Mouse (Mus musculus): Measurements from ENCODE around the gene Sh3rf3. TPM values are rescaled to one million over a fixed set of nuclear protein-coding genes. Genes with fewer than 3 reads are reported as not detected.

Gene Sh3rf3
- polyA plus RNA-seq, 1 experiment = 1.2 TPM

- TF ChIP-seq POLR2A (IDR thresholded peaks at IDR 0.05; ENCODE audit: control insufficient read depth, low read depth, low read length) (no peak), CTCF (IDR thresholded peaks at IDR 0.05; ENCODE audit: control insufficient read depth, insufficient read depth, insufficient replicate concordance, low read depth, low read length) (no peak)
- Histone ChIP-seq H3K4me1 (ENCODE audit: control insufficient read depth, insufficient read depth, low read length) (no peaks in the 10 kb centered on the region), H3K27me3 (ENCODE audit: control insufficient read depth, insufficient read depth, low read length) (no peaks in the 10 kb centered on the region), H3K4me3 (ENCODE audit: control insufficient read depth, low read depth, low read length) (no peak overlapping the region), H3K27ac (ENCODE audit: control insufficient read depth, insufficient read depth, low read depth, low read length) (no peak overlapping the region), H3K36me3 (ENCODE audit: control insufficient read depth, insufficient read depth, low read length) (no peaks in the 10 kb centered on the region)
These were observed 237.3 kb downstream of the Sh3rf3 start for GRCm38 (mm10) chr10:59050434-59050833.

DNA sequence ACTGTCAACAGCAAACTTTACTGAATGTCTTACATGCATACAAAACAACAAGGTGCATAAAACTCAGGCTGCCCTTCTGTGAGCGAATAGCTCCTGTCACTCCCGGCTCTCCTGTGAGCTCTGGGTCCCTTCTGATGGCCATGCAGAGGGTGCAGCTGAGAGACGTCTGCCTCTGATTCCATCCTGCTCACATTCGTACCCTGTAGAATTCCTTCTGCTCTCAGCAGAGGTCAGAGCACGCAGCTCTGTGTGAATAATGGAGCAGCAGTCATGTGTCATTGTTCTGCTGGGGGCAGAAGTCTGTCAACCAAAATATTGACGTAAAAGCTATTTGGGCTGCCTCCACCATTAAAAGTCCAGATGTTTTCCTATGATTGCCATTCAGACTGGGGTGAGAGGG is 243.1 kb downstream of the Sh3rf3 start:
- H3K27me3 ChIP-seq (ENCODE audit: control insufficient read depth, insufficient read depth, low read length) = no peaks in the 10 kb centered on the region
- no peaks in the 10 kb centered on the region for H3K36me3 ChIP-seq (ENCODE audit: control insufficient read depth, insufficient read depth, low read length)
- no peak overlapping the region for H3K27ac ChIP-seq (ENCODE audit: control insufficient read depth, insufficient read depth, low read depth, low read length)
- no peak for TF ChIP-seq CTCF (IDR thresholded peaks at IDR 0.05; ENCODE audit: control insufficient read depth, insufficient read depth, insufficient replicate concordance, low read depth, low read length)
- TF ChIP-seq POLR2A (IDR thresholded peaks at IDR 0.05; ENCODE audit: control insufficient read depth, low read depth, low read length) = no peak
- no peaks in the 10 kb centered on the region for H3K4me1 ChIP-seq (ENCODE audit: control insufficient read depth, insufficient read depth, low read length)
- no peak overlapping the region for H3K4me3 ChIP-seq (ENCODE audit: control insufficient read depth, low read depth, low read length)

DNA sequence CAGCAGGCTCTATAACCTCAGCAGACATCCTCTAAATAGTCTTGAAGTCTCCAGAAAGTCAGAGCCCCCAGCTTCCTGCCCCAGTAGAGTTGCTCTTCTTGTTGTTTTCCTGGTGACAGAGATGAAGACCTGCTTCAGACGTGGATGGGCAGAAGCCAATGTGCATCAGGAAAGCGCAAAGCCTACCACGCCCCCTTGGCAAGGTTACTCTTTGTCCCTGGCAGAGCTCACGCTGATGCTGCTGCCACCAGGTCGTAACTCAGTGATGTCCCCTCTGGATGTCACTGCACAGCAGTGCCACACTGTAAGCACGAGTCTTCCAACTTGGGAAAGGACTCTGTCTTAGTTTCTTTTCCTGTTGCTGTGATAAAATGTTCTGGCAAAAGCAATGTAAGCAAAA is 253.6 kb downstream of the Sh3rf3 start:
- TF ChIP-seq CTCF (IDR thresholded peaks at IDR 0.05; ENCODE audit: control insufficient read depth, insufficient read depth, insufficient replicate concordance, low read depth, low read length) (no peak), POLR2A (IDR thresholded peaks at IDR 0.05; ENCODE audit: control insufficient read depth, low read depth, low read length) (no peak)
- Histone ChIP-seq H3K36me3 (ENCODE audit: control insufficient read depth, insufficient read depth, low read length) (no peaks in the 10 kb centered on the region), H3K27ac (ENCODE audit: control insufficient read depth, insufficient read depth, low read depth, low read length) (no peak overlapping the region), H3K4me1 (ENCODE audit: control insufficient read depth, insufficient read depth, low read length) (peaks cover 4% of the 10 kb centered on the region), H3K27me3 (ENCODE audit: control insufficient read depth, insufficient read depth, low read length) (no peaks in the 10 kb centered on the region), H3K4me3 (ENCODE audit: control insufficient read depth, low read depth, low read length) (no peak overlapping the region)

DNA sequence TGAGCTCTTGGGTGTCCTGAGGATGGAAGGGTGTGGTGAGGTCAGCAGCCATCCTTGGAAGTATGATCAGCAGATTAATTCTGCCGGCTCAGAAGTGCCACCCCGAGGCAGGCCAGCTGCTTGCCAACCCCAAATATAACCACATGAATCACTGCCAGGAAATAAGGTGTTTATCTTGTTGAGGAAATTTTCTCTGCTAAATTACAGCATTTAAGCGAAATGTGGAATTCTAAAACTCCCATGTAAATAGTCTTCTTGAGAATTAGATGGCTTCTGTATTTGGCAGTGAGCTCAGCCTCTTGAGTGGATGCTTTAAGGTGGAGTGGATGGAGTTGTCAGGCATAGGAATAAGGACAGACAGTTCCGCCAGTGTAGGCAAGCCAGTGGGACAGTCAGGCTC is 259.7 kb downstream of the Sh3rf3 start:
- no peak overlapping the region for H3K27ac ChIP-seq (ENCODE audit: control insufficient read depth, insufficient read depth, low read depth, low read length)
- H3K27me3 ChIP-seq (ENCODE audit: control insufficient read depth, insufficient read depth, low read length) = no peaks in the 10 kb centered on the region

GRCm38 (mm10) chr10:59076681-59077080 is 263.5 kb downstream of the Sh3rf3 start:
- Histone ChIP-seq H3K27ac (ENCODE audit: control insufficient read depth, insufficient read depth, low read depth, low read length) (no peak overlapping the region), H3K36me3 (ENCODE audit: control insufficient read depth, insufficient read depth, low read length) (no peaks in the 10 kb centered on the region), H3K4me3 (ENCODE audit: control insufficient read depth, low read depth, low read length) (no peak overlapping the region), H3K27me3 (ENCODE audit: control insufficient read depth, insufficient read depth, low read length) (no peaks in the 10 kb centered on the region), H3K4me1 (ENCODE audit: control insufficient read depth, insufficient read depth, low read length) (no peaks in the 10 kb centered on the region)
- TF ChIP-seq CTCF (IDR thresholded peaks at IDR 0.05; ENCODE audit: control insufficient read depth, insufficient read depth, insufficient replicate concordance, low read depth, low read length) = no peak

More for the DNA sequence above, 259.7 kb downstream of the Sh3rf3 start:
- no peak overlapping the region for H3K4me3 ChIP-seq (ENCODE audit: control insufficient read depth, low read depth, low read length)
- no peaks in the 10 kb centered on the region for H3K36me3 ChIP-seq (ENCODE audit: control insufficient read depth, insufficient read depth, low read length)
- no peak for TF ChIP-seq CTCF (IDR thresholded peaks at IDR 0.05; ENCODE audit: control insufficient read depth, insufficient read depth, insufficient replicate concordance, low read depth, low read length)
- no peak for TF ChIP-seq POLR2A (IDR thresholded peaks at IDR 0.05; ENCODE audit: control insufficient read depth, low read depth, low read length)
- H3K4me1 ChIP-seq (ENCODE audit: control insufficient read depth, insufficient read depth, low read length) = no peaks in the 10 kb centered on the region

DNA sequence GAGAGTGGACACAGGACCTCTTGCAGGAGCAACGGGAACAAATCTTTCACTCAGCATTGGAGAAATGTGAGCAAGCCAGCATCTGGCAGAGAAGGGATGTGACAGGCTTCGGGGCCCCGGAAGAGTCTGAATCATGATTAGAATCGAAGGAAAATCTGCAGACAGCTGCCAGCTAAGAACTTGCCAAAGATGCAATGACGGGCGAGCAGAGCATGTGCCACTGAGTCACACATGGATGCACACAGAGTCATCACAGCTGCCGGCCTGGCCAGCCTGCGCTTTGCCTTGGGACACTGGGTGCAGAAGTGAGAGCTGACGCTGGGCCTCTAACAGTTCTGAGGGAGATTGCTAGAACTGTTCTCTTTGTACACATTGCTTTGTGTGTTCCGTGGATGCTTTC is 264.8 kb downstream of the Sh3rf3 start:
- Histone ChIP-seq H3K27ac (ENCODE audit: control insufficient read depth, insufficient read depth, low read depth, low read length) (no peak overlapping the region), H3K4me1 (ENCODE audit: control insufficient read depth, insufficient read depth, low read length) (no peaks in the 10 kb centered on the region), H3K27me3 (ENCODE audit: control insufficient read depth, insufficient read depth, low read length) (no peaks in the 10 kb centered on the region), H3K4me3 (ENCODE audit: control insufficient read depth, low read depth, low read length) (no peak overlapping the region), H3K36me3 (ENCODE audit: control insufficient read depth, insufficient read depth, low read length) (no peaks in the 10 kb centered on the region)
- no peak for TF ChIP-seq CTCF (IDR thresholded peaks at IDR 0.05; ENCODE audit: control insufficient read depth, insufficient read depth, insufficient replicate concordance, low read depth, low read length)
- no peak for TF ChIP-seq POLR2A (IDR thresholded peaks at IDR 0.05; ENCODE audit: control insufficient read depth, low read depth, low read length)

DNA sequence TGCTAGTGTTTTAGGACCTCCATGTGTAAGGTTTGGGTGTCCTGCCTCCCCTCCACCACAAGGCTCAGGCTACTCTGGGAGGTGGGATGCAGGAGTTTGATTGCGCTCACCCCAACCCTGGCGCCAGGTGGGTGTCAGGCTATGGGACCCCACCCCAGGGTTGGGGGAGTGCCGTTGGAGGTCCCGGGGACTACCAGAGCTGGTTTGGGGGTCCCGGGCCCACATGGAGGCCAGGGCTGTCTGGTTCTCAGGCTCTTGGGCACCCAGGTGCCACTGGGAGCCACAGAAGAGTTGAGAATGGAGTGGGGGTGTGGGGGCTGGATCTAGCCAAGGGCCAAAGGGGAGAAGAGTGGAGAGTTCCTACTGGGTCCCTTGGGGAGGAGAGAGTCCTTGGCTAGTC is 272.4 kb downstream of the Sh3rf3 start:
- no peaks in the 10 kb centered on the region for H3K27me3 ChIP-seq (ENCODE audit: control insufficient read depth, insufficient read depth, low read length)
- TF ChIP-seq POLR2A (IDR thresholded peaks at IDR 0.05; ENCODE audit: control insufficient read depth, low read depth, low read length) (no peak), CTCF (IDR thresholded peaks at IDR 0.05; ENCODE audit: control insufficient read depth, insufficient read depth, insufficient replicate concordance, low read depth, low read length) (no peak)
- no peaks in the 10 kb centered on the region for H3K36me3 ChIP-seq (ENCODE audit: control insufficient read depth, insufficient read depth, low read length)
- H3K27ac ChIP-seq (ENCODE audit: control insufficient read depth, insufficient read depth, low read depth, low read length) = no peak overlapping the region
- H3K4me3 ChIP-seq (ENCODE audit: control insufficient read depth, low read depth, low read length) = no peak overlapping the region
- no peaks in the 10 kb centered on the region for H3K4me1 ChIP-seq (ENCODE audit: control insufficient read depth, insufficient read depth, low read length)

DNA sequence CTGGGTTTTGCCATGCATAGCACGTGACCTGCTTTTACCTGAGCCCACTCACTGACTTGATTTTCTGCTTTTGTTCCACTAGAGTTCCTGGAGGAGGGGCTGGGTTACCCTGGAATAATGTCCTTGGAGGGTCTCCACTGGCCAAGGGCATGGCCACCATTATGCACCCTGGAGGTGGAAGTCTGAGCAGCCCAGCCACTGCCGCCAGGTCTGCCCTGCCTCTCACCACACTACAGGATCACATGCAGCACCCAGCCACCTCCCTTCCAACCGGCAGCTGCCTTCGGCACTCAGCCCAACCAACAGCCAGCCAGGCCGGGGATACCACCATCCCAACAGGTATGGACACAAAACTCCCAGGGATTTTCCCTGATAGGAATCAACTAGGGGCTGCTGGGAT is 273.4 kb downstream of the Sh3rf3 start:
- Histone ChIP-seq H3K4me1 (ENCODE audit: control insufficient read depth, insufficient read depth, low read length) (no peaks in the 10 kb centered on the region), H3K27ac (ENCODE audit: control insufficient read depth, insufficient read depth, low read depth, low read length) (no peak overlapping the region), H3K27me3 (ENCODE audit: control insufficient read depth, insufficient read depth, low read length) (no peaks in the 10 kb centered on the region), H3K4me3 (ENCODE audit: control insufficient read depth, low read depth, low read length) (no peak overlapping the region), H3K36me3 (ENCODE audit: control insufficient read depth, insufficient read depth, low read length) (no peaks in the 10 kb centered on the region)
- TF ChIP-seq CTCF (IDR thresholded peaks at IDR 0.05; ENCODE audit: control insufficient read depth, insufficient read depth, insufficient replicate concordance, low read depth, low read length) (no peak), POLR2A (IDR thresholded peaks at IDR 0.05; ENCODE audit: control insufficient read depth, low read depth, low read length) (no peak)
